Mouse (Mus musculus) natural killer cell, adult 2 months (primary cell): ENCODE measurements around the gene Synpr.
"Not testable (repeated sequence)": the region's sequence is repeated elsewhere in the genome, so short reads cannot be mapped to it uniquely, and the experiment has no call there.

ENCODE experiments used
- DNase-seq, 2 experiments: peaks; one replicate each; pipeline ENCODE4 v3.0.0; 2022; ENCODE audit warnings: low spot score in 2 of 2

Gene Synpr

DNA sequence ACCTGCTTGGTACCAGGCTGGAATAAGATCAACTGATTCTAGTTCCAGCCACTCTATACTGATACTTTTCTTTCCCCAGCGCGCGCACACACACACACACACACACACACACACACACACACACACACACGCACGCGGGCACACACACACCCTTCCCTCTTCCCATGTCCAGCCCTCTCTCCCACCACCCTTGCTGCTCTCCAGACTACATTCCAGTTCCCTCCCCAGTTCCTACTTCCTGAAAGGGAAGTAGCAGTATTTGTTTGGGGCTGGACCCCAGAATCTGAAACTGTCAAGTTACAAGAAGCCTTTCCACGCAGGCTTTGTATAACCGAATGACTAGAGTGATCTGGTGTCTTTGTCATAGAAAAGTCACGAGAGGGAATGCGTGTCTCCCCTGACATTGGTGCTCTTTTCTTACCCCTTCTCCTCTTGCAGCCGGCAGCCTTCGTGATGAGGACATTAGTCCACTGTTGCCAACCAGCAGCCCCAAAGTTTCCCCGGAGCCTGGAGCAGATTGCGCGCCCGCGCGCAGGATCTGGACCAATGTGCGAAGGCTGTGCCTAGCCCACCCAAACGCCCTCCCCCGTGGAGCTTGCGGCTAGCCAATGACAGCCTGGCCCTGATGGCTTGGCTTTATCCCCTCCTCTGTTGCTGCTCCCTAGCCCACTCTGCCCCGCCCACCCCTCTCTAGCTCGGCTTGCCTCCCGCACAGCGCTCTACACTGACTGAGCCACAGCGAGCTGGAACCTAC, at the start of gene Synpr:
Synpr (plus strand) TSS at position 690 of the 754 bp plus-strand sequence.
- DNase-seq = no peak

- DNase-seq = no peak
These were observed 47.7 kb upstream of the Synpr start for GRCm38 (mm10) chr14:13236929-13237328.

DNA sequence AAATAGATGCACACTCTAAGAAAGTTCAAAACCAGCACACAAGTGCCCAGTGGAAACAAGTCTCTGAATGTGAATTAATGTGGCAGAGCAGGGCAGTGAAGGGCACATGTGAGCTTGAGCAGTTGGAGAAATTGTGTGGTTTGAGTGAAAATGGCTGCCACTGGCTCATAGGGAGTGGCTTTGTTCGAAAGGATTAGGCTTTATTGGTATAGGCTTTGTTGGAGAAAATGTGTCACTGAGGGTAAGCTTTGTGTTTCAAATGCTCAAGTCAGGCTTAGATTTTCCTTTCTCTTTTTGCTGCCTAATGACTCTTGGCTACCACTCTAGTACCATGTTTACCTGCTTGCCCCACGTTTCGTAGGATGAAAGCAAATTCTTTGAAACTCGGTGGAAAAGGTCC, 37.1 kb upstream of the Synpr start:
- no peak for DNase-seq

DNA sequence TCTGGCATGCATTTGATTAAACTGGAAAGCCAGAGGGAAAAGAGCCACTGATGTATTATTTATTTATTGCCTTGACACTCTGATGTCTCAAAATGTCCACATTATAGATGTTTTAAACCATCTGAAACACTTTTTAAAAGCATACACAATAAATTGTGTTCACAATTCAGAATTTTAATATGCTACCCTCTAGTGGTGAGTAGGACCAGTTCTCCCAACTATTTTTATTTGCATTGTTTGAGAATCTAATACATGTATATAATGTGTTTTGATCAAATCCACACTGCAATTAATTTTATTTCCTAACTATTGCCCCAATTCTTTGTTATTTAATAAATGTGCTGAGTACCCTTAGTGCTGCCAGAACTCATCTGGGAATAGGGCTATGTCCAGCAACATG, 35.2 kb upstream of the Synpr start:
- no peak for DNase-seq

GRCm38 (mm10) chr14:13252594-13252993, 32.0 kb upstream of the Synpr start:
- no peak for DNase-seq

GRCm38 (mm10) chr14:13254741-13255140, 29.8 kb upstream of the Synpr start:
- not testable (repeated sequence) for DNase-seq

- DNase-seq = no peak
These were observed 22.2 kb upstream of the Synpr start for GRCm38 (mm10) chr14:13262406-13262805.

GRCm38 (mm10) chr14:13266331-13266730, 18.2 kb upstream of the Synpr start:
- no peak for DNase-seq

- DNase-seq = no peak
These were observed 17.4 kb upstream of the Synpr start for GRCm38 (mm10) chr14:13267181-13267580.

DNA sequence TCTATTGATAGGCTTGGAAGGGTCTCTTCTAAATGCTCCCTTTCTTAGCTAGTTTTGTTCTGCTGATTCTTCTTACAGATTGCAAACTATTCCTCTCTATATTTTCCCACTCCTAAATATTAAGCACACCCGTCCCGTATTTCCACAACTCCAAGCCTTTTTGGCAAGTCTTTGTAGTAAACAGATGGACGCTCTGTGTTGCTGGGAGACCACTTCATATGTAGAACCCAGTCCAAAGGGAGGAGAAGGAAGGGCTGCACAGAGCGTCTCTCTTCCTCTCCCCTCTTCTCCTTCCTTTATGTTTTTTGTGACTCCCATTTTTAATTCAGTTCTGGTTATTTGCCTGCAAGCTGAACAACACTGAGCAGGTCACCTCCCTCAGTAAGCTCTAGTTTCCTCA, 1.4 kb upstream of the Synpr start:
- DNase-seq = no peak

GRCm38 (mm10) chr14:13284845-13285198, 242 bp downstream of the Synpr start:
- DNase-seq = no peak

- DNase-seq = no peak
These were observed 956 bp downstream of the Synpr start for GRCm38 (mm10) chr14:13285341-13286130.

DNA sequence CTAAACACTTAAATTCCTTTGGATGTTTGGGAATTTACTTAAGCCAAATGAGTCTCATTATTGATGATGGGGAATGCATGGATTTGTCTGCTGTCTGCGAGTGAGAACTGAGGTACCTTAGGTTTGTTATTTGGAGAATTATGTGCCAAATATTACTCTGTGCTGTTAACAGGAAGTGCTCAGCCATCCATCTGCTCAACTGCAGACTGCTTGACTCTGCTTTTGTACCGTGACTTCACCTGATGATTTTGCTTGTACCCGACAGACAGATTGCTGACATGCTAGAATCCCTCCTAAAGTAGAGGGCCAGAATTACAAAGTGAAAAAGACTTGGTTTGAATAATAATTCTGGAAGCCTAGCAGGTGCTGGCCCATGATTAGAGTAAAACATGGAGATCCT, 9.6 kb downstream of the Synpr start:
- DNase-seq = no peak

- no peak for DNase-seq
These were observed 29.7 kb downstream of the Synpr start for GRCm38 (mm10) chr14:13314323-13314722.

DNA sequence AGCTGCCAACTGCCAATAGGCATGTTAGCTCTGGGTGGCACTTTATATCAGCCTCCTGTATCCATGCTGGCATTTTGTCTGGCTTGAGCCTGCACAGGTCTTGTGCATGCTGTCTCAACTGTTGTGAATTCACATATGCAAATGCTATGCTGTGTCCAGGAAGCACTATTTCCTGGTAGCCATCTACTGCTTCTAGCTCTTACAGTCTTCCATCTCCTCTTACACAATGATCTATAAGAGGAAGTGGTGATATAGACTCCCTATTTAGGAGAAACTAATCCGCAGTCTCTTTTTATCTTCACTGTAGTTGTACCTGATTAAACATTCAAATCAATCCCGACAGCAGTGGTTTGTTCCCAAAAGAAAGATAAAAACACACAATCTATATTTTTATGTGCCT, 43.9 kb downstream of the Synpr start:
- DNase-seq = no peak

GRCm38 (mm10) chr14:13332497-13333306, 48.1 kb downstream of the Synpr start:
- no peak for DNase-seq

GRCm38 (mm10) chr14:13333372-13333771, 48.8 kb downstream of the Synpr start:
- no peak for DNase-seq

GRCm38 (mm10) chr14:13336162-13336561, 51.6 kb downstream of the Synpr start:
- no peak for DNase-seq

DNA sequence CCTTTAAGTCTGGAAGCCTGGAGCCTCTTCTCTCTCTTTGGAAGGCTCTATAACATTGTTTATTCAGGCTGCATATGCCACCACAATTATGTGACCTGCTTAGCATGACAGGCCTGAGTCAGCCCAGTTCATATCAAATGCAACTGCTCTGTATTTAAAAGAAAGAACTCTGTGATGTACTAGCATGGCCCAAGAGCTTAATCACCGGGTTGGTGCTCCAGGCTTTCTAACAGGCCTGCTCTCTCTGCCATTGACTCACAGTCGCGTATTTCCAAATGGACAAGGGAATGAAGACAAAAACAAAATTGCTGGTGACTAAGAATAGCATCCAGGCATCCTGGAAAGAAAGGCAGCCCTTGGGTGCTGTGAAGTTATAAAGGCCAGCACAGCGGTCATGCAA, 56.1 kb downstream of the Synpr start:
- DNase-seq = no peak

DNA sequence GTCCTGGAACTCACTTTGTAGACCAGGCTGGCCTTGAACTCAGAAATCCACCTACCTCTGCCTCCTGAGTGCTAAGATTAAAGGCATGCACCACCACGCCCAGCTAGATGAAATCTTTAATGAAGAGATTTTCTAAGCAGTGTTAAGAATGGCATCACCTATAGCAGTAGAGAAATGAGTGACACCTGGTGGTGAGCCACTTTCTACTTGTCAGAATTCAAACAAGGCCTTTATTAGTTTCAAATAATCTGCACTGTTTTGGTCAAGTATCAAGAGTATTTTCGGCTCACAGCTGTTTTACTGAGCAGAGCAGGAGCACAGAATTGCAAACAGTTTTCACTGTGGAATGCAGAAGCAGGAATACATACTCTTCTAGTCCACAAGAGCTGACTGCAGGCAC, 59.7 kb downstream of the Synpr start:
- no peak for DNase-seq

- no peak for DNase-seq
These were observed 64.7 kb downstream of the Synpr start for GRCm38 (mm10) chr14:13349170-13349865.

DNA sequence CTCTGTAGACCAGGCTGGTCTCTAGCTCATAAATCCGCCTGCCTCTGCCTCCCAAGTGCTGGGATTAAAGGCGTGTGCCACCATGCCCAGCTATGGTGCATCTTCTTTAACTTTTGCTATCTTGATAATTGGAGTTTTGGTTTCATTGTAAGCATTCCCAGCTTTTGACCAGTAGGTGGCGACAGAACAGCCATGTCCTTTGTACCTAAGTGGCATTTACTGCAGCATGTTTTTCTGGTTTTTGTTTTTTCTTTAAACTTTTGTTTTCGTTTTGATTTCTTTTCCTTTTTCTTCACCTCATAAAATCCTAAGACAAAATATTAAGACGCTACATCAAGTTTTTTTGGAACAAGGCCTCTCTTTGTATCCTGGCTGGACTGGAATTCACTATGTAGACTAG, 69.6 kb downstream of the Synpr start:
- no peak for DNase-seq
